Mouse (Mus musculus): ENCODE data around the gene Dvl1.

Dvl1 gene

DNA sequence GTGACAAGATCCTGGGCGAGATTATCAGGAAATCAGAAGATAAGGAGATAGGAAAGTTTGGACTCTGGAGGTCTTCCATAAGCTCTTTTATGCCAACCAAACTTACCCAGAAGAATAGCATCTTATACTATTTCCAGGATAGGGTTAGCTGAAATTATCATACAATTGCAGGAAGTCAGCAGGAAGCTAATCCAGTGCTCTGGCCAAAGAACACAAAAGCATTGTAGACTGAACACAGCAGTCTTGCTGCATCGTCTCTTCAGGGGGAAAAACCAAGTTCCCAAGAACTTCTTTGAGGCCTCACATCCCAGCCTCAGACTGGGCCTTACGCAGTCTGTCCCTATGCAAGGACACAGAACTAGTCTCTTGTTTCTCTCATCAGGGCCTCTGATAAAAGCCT is 36.4 kb downstream of the Dvl1 start:
- in situ Hi-C loops (cut with MboI) = no loop called here

DNA sequence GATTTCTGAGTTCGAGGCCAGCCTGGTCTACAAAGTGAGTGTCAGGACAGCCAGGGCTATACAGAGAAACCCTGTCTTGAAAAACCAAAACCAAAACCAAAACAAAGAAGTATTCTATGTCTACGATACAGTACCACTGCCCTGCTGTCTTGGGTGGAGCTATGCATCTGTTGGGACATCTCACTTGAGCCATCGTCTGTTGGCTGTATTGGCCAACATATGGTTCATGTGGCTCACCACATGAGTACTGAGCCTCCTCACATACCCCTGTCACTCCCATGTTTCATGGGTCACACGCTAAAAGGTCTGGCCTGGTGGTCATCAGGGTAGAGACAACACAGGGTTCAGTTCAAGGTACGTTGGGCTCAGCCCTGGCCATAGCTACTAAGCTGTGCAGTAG is 39.1 kb downstream of the Dvl1 start:
- in situ Hi-C loops (cut with MboI) = no loop called here

DNA sequence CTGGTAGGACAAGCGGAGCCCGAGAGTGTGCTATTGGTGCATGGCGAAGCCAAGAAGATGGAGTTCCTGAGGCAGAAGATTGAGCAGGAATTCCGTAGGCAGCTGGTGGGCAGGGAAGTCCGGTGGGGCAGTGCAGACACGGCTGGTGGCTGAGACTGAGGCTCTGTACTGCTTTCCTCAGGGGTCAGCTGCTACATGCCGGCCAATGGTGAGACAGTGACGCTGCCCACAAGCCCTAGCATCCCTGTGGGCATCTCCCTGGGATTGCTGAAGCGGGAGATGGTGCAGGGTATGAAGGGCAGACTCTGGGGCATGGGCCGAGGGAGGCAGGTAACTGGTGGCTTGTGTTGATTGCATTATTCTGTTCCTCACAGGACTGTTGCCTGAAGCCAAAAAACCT is 40.5 kb downstream of the Dvl1 start:
- in situ Hi-C loops (cut with MboI) = no loop called here

DNA sequence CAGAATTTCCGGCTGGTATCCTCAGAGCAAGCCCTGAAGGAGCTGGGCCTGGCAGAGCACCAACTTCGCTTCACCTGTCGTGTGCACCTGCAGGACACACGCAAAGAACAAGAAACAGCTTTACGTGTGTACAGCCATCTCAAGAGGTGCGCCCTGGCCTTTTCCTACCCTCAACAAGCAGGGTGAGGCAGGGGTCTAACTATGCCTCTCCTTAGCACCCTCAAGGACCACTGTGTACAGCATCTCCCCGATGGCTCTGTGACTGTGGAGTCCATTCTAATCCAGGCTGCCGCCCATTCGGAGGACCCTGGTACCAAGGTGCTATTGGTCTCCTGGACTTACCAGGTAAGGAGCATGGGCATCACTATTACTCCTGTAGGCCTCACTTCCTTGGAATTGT is 41.0 kb downstream of the Dvl1 start:
- in situ Hi-C loops (cut with MboI) = no loop called here

DNA sequence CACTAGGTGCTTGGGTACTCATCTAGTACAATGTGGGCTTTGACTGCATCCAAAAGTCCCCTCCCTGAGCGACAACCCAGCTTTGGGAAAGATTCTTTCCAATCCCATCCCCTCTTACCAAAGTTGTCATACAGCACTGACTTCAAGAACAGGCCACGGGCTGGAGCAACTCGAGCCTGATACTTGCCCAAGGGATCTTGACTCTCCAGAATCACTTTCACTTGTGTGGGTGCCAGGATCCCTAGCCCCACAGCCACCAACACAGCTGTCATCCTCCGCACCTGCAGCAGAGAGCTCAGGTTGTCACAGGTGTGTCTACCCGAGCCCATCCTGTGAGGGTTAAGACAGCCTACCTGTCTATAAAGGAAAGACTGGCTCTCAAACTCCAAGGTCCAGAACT is 42.1 kb downstream of the Dvl1 start:
- in situ Hi-C loops (cut with MboI) = no loop called here

DNA sequence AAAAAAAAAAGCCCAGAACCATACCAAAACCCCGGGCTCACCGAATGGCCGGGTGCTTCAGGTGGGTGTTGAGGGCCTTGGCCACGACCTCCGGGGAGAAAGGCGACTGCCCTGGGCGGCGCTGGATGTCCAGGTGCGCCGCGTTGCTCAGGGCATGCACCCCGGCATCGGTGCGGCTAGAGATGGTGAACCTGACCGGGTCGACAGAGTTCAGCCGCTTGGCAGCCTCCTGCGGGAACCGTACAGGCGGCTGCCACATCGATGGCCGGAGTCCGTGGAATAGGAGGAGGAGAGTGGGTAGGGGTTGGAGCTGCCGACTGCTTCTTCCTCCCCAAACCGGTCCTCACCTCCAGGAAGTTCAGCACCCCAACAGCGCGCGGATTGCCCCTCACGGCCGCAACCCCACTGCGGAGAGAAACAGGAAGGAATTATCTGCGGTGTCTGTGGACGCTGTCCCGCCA is 43.8 kb downstream of the Dvl1 start:
- in situ Hi-C loops (cut with MboI) = no loop called here

DNA sequence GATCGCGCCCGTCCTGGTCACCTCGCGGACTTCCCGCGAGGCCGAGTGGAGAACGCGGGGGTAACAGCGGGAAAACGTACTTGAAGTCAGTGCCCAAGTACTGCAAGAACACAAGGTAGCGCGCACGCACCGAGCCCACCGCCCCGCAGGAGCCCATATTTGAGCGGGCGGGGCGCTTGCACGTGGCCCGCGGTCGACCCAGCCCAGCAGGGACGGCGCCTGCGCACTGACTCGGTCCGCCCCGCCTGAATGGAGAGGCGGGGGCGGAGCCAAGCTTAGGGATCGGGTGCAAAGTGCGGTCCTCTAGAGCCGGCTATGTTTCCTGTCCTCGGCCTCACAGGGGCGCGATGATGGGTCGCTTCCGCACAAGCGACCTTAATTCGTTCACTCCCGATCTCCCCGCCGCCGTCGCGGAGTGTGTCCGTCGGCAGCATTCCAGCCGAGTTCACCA is 44.4 kb downstream of the Dvl1 start, which contains the start of the genes Pusl1 and Acap3:
Gene Pusl1, minus strand, starts transcription at position 231 of the 451 bp plus-strand sequence.
Gene Acap3, plus strand, starts transcription at position 272 of the 451 bp plus-strand sequence.
- in situ Hi-C loops (cut with MboI) = no loop called here

DNA sequence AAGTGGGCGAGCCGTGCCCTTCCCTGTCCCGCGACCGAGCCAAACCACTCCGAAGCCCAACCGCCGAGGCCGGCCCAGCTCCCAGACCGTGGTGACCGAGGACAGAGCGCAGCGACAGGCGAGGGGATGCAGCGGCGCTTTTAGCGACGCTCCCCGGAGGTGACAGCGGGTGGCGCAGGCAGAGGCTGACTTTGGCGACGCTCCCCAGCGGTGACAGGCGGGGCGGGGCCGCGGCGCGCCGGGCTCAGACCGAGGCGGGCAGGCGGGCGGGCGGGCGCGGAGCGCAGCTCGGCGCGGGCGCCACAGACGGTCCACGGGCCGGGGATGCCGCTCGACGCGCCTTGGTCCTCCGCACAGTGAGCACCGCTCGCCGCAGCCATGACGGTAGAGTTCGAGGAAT is 44.8 kb downstream of the Dvl1 start:
- in situ Hi-C loops (cut with MboI) = no loop called here

DNA sequence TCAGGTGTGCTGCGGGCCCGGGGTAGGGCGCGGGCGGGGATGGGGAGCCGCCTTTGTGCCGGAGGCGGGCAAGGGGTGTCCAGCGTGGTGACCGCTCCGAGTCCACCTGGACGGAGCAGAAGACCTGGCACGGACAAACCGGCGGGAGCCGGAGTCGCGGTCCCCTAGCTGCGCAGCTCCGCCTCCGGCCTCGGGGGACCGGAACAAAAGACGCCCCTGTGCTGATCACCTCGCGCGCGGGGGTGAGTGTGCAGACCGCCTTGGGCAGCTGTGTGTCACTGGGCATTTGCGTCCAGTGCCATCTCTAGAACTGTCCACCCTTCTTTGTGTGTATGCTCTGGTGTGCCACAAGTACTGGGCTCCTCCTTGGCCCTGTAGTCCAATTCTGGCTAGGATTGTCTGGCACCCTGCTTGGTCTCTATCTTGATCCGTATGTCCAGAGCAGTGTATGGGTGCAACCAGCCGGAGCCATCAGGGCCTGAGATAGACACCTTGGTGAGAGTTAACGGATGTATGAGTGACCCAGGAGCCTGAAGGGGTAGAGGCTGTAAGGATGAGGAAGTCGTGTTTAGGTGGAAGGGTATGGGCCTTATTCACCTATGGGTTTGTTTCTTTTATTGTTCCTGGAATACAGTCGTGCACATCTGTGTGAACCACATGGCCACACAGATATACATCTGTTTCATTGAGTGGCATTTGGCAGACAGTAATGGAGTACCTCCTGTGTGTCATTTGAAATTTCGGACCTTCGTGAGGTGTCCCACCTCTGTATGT is 45.4 kb downstream of the Dvl1 start:
- in situ Hi-C loops (cut with MboI) = no loop called here

DNA sequence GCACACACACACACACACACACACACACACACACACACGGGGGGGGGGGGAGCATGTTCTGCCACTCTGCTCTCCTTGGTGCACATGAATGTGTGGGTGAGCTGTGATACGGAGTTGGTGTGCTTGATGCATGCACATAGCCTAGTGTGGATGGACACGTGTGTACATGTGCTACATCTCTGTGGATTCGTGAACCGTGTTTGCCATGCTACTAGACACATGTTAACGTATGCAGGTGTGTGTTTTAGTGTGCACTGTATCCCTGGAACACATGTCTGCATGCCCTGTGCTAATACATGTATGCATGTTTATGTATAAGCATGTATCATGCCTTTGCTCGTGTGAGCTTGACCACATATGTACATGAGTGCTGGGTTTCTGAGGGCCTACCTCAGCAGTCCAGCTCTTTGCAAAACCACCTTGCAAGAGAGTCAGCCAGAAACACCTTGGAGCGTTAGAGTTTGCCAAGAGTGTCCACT is 46.0 kb downstream of the Dvl1 start:
- in situ Hi-C loops (cut with MboI) = no loop called here

DNA sequence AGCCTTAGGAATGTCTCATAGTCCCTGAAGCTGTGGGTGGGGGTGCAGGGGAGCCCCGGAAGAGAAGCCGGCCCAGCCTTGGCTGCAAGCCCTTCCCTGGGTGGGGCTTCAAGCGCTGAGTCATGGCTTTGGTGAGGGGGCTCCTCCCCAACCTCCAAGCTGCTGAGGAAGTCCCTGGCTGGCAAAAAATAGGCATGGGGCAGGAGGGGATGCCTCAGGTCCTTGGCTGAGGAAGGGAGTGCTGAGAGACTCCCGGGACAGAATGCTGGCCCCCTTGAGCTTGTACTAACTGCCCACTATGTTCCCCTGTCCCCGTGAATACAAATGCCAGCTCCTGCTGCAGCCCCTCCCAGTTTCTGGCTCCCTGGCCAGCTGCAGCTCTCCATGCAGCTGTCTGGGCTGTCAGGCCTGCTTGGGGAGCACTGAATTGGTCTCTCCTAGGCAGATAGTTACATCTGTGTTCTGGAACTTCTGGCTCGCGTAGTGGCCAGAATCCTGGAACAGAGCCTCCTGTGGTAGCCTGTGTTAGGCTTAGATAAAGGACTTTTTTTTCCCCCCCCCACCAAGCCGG is 47.2 kb downstream of the Dvl1 start:
- in situ Hi-C loops (cut with MboI) = no loop called here

DNA sequence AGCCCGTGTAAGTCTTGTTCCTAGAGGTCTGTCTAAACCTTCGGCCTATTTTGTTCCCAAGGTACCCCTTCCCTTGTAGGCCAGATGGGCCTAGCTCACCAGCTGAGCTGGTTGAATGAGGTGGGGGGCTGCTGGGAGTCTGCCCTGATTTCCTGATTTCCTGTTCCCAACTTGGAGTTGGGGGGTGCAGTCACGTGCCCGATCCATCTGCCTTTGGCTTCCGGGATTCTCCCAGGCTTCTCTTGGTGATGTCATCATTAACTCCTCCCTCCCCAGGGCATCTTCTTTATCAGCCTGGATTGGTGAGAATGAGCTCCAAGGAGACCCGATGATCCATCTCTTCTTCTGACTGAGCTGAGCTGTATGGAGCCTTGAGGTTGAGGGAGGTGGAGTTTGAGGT is 48.0 kb downstream of the Dvl1 start:
- in situ Hi-C loops (cut with MboI) = no loop called here

DNA sequence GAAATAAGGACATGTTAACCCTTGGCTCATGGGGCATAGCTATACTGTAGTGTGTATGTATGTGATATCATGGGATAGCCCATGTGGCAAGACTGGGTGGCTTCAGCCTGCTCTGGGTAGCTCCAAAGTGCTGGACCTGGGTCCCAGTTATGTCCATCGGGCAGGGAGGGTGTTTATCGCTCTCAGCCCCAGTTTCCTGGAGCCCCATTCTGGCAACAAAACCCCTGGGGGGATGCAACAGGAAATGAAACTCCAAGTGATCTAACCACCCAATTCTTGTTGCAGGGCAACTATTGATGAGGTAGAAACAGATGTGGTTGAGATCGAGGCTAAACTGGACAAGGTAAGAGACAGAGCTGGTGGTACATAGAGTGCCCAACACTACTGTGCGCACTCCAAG is 48.6 kb downstream of the Dvl1 start:
- in situ Hi-C loops (cut with MboI) = no loop called here

DNA sequence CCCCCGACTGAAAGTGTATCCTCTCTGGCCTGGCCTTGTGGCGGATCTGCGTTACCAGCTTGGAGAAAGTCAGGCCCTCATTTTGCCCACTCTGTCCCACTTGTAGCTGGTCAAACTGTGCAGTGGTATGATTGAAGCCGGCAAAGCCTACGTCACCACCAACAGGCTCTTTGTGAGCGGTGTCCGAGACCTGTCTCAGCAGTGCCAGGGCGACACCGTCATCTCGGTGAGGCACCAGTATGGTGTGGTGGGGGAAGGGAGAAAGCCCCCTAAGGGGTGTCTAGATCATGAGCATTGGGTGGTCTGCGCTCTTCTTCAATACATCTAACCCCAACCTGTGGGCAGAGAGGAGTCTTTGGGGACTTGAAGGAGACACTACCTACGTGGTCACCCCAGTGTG is 49.3 kb downstream of the Dvl1 start:
- in situ Hi-C loops (cut with MboI) = no loop called here

DNA sequence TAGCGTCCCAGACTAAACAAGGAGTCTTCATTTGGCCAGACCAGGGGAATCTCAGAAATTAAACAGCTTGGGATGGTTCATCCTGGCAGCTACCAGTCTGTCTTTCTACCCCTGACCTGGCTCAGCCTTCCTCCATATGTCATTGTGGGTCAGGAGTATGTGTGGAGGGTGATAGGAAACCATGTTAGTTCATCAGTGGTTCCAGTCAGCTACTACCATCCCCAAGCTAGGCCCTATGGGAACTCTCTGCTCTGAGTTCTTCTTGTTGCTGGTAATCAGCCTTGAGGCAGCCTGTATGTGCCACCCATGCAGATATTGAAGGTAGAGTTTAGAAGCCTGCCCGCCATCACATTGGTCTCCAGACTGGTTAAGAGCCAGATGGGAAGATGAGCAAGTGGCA is 51.1 kb downstream of the Dvl1 start:
- in situ Hi-C loops (cut with MboI) = no loop called here

DNA sequence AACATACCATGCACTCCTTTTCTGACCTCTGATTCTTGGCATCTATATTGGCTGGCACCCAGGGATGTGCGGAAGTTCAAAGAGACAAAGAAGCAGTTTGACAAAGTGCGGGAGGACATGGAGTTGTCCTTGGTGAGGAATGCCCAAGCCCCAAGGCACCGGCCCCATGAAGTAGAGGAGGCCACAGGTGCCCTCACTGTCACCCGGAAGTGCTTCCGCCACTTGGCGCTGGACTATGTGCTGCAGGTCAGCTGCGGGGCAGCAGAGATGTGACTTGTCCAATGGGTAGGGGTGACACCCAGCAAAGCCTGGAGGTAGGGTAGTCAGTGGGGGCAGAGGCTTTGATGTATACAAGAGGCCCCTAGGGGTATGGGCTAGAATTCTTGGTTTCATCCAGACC is 52.2 kb downstream of the Dvl1 start:
- in situ Hi-C loops (cut with MboI) = no loop called here

DNA sequence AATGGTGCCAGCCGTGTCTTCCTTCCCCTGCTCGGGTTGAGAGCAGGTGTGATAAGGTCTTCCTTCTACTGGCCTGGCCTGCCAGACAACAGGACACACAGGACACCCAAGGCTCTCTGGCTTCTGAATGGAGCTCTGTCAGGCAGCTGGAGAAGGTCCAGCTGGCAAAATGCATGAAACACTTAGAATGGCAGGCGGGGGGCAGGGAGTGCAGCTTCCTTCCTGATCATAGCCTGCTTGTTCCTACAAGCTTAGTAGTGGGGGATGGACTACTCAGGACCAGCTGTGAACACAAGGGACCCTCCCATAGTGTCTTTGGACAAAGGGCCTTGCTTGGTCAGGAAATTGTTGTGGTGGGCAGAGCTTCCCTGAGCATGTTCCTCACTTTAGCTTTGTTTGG is 54.0 kb downstream of the Dvl1 start:
- in situ Hi-C loops (cut with MboI) = no loop called here

DNA sequence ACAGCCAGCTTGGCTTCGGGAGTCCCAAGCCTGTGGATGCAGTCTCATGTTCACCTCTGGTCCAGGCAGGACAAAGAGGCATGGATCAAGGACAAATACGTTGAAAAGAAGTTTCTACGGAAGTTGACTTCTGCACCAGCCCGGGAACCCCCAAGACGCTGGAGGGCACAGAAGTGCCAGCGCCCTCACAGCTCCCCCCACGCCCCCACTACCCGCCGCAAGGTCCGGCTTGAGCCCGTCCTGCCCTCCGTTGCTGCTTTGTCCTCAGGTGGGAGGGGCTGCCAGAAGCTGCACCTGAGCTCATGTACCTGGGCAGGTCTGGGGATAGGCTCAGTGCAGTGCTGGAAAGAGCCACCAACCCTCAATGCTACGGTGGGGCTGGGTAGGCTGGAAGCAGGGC is 56.0 kb downstream of the Dvl1 start:
- in situ Hi-C loops (cut with MboI) = no loop called here

DNA sequence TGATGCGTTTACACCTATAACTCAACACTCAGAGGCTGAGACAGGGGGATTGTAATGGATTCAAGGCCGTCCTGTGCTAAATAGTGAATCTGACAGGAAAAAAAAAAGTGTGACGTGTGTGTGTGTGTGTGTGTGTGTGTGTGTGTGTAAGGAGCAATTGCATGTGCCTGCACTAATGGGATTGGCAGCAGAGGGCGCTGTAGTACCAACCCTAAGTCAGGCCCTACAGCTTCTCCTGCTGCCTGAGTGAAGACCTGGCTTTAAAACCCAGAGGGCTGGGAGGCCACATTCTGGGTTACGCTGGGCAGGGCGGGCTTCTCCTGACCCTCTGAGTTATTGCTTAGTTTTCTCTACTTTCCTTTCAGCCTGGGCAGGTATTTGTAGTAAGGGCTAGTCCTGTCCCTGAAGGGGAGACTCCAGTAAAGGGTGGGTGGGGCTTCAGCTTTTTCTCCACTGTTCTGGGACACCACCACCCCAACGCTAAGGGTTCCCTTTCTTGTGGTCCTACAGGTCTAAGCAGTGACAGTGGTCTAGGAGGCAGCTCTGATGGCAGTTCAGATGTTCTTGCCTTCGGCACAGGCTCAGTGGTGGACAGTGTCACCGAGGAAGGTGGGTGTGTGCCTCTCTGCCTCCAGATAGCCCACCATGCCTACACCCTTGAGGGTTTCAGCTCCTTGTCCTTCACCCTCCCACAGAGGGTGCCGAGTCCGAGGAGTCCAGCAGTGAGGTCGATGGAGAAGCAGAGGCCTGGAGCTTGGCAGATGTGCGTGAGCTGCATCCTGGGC is 57.3 kb downstream of the Dvl1 start:
- in situ Hi-C loops (cut with MboI) = no loop called here

DNA sequence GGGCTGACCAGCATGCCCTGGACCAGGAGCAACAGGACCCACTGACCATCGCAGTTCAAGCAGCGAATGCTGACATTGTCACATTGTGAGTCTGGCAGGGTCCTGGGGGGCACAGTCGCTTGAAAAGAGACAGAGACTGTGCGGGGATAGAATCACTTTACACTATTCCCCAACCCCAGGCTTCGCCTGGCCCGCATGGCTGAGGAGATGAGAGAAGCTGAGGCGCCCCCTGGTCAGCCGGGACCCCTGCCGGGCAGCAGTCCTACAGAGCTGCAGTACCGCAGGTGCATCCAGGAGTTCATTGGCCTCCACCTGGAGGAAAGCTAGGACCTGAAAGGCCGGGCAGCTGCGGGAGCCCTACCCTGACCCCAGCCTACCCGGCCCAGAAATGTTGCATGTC is 58.4 kb downstream of the Dvl1 start:
- in situ Hi-C loops (cut with MboI) = no loop called here

DNA sequence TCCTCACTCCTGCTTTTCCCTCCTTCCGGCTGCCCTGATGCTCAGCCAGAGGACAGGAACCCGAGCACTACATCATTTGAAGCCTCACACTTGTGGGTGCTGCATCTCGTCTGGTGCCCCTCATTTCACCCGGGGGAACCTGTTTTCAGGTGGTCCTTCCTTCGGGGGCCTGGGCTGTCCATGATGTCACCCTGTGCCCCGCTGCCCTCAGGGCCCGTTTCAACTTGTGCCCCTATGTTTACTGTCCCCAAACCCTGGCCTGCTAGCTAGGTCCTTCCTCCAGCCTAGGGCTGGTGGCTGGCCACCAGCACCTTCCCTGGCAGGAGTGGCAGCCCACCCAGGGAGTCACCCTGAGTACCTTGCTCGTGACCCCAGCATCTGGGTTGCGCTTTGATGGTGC is 58.9 kb downstream of the Dvl1 start:
- in situ Hi-C loops (cut with MboI) = no loop called here

DNA sequence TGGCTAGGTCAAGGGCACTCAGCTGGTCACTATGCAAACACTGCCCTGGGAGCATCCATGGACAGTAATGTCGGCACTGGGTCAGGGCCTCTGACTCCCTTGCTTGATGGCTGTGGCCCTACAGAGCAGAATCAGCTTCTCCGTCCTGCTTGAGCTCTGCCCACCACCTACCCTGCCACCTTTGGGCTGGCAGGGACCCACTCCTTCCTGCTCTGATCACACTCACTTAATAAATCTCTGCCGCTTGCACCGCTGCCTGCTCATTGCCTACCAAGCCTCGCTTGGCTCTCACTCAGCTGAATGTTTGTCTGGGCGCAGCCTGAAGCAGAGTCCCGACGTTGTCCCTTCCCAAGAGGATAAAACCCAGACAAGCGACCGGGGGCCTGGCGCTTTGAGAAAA is 59.8 kb downstream of the Dvl1 start:
- in situ Hi-C loops (cut with MboI) = no loop called here

DNA sequence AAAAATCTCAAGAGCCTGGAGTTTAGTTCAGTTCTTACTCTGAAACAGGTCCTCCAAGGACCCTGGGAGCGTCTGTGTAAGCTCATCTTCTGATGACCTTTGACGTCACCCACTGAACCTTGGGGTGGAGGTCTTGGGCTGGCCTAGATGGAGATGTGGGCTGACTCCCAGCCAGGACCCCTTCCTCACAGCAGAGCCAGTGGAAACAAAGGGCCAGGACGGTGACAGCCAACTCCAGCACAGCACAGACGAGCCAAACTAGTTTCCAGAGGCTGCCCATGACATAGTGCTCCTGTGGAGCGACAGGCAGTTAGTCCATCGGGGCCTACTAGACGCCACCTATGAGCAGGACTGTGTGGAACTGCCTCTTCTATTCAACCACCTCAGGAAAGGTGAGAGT is 61.1 kb downstream of the Dvl1 start:
- in situ Hi-C loops (cut with MboI) = no loop called here
